Mouse (Mus musculus): ENCODE measurements around the gene Tmem38b.

The Tmem38b gene

DNA sequence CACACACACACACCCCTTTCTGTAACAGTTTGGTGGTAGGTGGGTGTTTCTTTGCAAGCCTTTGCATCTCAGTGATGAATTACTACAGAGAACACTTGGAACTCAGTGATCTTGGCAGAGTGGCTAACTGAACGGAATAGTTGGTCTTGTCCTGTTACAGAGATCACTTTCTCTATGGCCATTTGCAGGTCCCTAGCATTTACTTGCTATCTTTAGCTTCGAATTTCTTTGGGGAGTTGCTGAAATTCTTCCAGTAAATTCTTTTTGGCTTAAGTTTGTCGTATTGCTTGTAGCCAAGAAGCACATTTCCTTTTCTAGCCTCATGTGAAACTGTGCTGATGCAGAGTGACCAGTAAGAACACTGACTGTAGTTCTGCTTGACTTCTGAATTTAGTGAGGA, 3.1 kb downstream of the Tmem38b start:
- no peak for DNase-seq (ENCODE audit: low spot score in 2 of 2)

DNA sequence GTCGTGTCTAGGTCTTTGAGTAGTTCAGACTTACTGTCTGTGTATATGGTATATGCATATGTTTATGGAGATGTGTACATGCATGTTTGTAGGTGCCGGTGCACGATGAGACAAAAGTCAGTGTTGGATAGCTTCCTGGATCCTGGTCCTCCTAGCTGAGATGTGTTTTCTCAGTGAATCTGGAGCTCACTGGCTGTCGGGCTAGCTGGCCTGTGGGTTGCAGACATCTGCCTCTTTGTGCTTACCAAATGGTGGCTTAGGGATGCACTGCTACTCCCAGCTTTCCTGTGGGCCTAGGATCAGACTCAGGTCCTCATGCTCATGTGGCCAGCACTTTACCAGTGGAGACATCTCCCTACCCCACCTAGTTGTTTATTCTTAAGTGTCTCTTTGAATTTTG, 4.2 kb downstream of the Tmem38b start:
- DNase-seq (ENCODE audit: low spot score in 2 of 2), result no peak

DNA sequence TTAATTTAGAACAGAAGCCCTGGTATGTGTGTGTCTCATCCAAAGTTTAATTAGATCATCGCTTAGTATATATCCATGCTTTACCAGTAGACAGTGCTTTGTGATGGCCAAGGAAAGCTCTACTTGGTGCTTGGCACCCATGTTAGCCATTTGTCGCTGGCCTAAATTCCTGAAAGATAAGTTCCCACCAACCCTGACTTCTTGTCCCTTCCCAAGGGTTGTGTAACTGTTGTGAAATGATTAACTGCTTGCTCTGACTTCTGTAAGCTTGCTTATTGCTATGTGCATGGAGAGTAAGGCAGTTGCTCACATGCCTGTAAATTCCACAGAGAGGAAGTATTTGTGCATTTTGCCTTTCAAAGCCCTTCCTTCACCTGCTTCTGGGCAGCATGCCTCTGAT, 4.7 kb downstream of the Tmem38b start:
- no peak for DNase-seq (ENCODE audit: low spot score in 2 of 2)

DNA sequence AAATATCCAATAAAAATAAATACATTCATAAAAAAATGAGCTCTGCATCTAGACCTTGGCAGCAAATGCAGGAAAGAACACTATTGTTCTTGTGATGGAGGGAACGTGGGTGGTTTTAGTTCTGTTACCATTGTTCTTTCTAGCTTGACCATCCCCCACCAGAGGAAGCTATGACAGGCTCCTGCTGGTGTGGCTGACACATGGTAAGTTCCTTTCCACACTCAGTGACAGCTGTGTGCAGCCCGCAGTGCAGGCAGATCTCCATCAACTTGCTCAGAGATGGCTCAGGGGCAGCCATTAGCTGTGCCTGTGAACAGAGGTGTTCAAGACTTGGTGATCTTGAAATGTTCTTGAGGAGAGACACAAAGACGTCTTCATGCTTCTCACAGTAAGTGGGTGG, 6.5 kb downstream of the Tmem38b start:
- DNase-seq (ENCODE audit: low spot score in 2 of 2), result no peak

DNA sequence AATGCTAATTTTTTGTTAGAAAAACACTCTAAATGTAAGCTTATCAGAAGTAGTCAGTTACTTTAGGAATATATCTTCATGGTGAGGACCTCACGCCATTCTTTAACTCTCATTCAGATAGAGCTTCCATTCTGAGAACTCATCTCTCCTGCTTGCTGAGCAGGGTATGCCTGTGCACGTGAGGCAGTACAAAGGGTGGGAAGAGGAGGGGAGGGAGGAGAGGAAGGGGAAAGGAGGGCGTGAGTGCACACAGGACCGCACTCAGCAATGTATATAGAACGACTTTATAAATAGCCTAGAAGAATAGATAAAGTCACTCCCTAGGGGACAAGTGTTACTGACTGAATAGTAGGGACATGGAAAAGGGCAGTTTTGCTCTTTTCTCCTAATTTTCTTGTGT, 11.1 kb downstream of the Tmem38b start:
- no peak for DNase-seq (ENCODE audit: low spot score in 2 of 2)

DNA sequence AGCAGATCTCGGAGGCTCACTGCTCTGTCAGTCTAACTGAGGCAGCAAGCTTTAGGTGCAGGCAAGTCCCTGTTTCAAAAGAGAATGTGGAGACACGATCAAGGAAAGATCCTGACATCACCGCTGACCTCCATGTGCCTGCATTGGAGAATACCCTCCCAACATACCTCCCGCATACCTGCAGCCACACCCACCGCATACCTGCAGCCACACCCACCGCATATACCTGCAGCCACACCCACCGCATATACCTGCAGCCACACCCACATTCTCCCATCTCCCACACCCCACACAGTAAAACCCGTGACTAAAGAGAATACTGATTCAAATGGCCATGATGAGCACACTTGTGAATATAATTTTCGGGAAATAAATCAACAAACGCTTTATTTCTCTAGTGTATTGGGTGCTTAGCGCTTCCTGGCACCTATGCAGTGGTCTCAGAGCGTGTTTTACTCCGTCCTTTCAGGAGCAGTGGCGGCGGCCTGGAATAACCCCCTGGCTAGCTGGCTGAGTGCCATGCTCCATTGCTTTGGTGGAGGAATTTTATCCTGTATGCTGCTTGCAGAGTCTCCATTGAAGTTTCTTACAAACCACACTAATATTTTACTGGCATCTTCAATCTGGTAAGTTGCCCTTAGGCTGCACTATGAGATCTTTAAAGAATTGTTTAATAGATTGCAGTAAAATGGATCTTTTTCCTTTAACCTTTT, 14.5 kb downstream of the Tmem38b start:
- DNase-seq (ENCODE audit: low spot score in 2 of 2), result no peak

DNA sequence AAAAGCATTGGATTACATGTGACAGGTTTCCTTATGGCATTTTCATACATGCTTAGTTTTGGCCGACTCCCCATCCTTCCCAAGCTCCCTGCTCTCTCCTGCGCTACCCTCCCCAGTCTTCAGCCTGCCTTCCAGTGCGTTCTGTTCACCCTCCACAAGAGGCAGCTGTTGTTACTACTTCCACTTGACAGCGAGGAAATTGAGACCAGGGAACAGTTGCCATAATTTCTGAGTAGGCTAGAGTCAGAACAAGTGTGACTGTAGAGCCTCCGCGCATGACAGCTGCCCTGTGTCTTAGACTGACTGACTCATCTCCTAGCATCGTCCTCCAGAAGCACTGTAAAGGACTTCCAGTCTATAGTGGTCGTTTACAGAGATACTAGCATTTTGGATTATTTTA, 17.7 kb downstream of the Tmem38b start:
- DNase-seq (ENCODE audit: low spot score in 2 of 2), result no peak

DNA sequence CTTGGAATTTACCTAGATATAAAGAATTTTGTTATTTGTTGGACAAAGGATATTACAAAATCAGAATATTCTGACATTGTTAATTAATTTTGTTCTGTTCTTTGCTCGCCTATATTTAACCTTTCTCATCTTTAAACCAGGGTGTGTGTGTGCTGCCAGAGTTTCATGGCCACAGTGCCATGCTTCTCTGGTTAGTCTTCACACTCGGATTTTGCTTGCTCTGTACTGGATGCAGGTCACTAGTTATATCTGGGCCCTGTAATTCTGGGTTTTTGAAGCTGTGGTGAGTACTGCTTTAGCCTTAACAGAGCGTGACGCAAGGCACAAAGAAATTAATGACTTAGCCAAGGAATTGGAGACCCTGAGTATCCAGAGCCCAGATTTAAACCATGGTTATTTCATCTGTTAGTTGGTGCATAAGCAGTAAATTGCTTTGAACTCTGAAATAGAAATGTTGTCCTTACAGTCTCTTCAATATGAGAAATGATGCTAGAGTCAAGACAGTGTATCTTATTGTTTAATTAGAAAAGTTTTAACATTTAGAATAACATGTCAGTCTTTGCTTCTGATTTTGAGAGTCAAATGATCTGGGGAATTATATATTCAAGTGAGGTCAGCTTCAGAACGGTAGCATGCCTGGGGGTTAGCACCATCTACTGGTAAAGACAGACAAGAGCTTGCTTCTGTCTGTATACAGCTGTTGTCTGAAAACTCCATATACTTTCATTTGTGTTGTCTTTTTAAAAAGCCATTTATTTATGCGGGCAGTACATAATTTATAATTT, 19.2 kb downstream of the Tmem38b start:
- DNase-seq (ENCODE audit: low spot score in 2 of 2), result no peak

DNA sequence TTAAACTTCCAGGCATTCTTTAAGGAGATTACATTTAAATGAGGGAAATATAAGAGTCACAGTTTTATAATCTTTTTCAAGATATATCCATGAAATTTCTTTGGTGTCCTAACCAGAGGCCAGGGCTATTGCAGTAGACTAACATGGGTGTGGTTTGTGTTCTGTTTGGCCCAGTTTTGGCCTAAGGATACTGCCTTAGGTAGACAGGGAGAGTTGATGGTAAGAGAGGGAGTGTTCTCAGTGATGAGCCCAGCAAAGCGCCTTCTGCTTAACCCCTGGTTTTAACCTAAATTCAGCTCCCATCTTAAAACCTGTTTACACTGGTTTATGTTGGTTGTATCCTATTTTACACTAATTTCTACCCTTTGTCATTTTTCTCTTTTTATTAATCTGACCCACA, 19.8 kb downstream of the Tmem38b start:
- DNase-seq (ENCODE audit: low spot score in 2 of 2), result no peak

DNA sequence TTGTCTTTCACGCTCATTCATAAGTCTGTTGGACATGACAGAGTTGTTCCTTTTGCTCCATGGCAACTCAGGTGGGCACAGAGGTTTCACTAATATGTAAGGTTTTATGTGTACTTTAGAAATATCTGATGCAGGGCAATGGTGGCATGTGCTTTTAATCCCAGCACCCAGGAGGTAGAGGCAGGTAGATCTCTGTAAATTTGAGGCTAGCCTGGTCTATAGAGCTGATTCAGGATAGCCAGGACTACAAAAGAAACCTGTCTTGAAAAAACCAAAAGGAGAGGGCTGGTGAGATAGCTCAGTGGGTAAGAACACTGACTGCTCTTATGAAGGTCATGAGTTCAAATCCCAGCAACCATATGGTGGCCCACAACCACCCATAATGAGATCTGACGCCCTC, 20.5 kb downstream of the Tmem38b start:
- DNase-seq (ENCODE audit: low spot score in 2 of 2), result no peak

DNA sequence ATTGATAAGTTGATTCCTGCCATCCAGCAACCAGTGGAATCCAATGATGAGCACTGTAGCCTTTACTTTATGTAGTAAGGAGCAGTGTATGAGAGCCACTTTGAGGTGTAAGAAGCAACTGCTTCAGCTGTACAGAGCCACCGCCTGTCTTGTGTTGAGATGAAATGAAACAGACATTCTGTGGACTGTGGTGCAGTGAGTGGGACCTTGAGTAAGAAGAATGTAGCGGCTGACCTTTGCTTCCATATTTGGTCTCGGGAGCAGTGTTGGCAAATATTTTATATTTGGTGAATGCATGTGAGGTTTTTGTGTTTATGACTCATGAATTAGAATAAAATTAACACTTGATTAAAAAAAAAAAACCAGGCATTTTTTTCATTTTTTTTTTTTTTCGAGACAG, 21.7 kb downstream of the Tmem38b start:
- no peak for DNase-seq (ENCODE audit: low spot score in 2 of 2)

DNA sequence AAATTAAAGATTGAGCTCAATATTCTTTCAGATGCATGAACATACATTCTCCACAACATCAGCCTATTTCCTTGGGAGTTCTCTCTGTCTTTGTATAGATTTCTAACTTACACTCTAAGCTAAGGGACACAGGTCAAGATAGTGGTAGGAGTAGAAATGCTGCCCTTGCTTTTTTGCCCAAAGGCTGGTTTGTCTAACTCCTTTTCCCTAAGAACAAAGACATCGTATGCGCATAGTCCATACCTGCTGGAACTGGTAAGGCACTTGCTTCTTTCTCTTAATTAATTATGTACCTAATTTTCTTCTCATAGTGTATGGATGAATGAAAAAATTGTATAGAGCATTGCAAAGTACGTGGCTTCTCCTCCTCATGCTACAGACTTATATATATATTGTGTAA, 22.5 kb downstream of the Tmem38b start:
- DNase-seq (ENCODE audit: low spot score in 2 of 2), result no peak

DNA sequence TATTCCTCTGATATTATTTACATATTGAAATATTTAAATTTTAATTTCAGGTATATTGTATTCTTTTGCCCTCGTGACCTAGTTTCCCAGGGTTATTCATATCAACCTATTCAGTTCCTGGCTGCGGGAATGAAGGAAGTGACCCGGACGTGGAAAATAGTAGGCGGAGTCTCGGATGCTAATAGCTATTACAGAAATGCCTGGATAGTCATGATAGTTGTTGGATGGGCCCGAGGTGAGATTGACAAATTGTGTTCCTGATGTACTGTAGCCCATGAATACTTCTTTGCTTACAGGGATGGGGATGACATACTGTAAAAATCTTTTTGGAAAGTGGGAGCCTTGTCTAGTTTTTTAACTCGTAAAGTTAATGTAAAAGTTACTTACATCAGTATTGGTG, 23.0 kb downstream of the Tmem38b start:
- DNase-seq (ENCODE audit: low spot score in 2 of 2), result no peak

DNA sequence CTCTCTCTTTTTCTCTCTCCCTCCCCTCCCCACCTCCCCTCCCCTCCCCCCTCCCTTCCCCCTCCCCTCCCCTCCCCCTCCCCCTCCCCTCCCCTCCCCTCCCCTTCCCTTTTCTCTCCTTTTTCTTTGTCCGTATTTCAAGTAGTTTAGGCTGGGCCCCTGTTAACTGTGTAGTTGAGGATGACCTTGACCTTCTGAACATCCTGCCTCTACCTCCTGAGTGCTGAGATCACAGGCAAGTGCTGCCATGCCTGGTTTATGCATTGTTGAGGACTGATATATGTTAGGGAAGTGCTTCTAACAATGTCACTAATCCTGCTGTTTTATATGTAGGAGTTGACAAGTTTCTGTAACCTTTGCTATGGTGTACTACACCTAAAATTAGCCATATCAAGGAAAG, 24.0 kb downstream of the Tmem38b start:
- no peak for DNase-seq (ENCODE audit: low spot score in 2 of 2)

DNA sequence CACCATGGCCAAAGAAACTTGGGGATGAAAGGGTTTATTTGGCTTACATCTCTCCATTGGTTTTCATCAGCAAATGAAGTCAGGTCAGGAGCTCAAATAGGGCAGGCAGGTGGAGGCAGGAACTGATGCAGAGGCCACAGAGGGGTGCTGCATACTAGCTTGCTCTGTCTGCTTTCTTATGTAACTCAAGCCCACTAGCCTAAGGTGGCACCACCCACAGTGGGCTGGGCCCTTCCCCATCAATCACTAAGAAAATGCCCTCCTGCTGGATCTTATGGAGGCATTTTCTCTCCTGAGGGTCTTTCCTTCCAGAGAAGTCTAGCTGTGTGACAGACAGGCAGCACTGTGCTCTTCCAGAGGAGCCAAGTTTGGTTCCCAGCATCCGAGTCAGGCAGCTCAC, 27.5 kb downstream of the Tmem38b start:
- DNase-seq (ENCODE audit: low spot score in 2 of 2), result no peak

DNA sequence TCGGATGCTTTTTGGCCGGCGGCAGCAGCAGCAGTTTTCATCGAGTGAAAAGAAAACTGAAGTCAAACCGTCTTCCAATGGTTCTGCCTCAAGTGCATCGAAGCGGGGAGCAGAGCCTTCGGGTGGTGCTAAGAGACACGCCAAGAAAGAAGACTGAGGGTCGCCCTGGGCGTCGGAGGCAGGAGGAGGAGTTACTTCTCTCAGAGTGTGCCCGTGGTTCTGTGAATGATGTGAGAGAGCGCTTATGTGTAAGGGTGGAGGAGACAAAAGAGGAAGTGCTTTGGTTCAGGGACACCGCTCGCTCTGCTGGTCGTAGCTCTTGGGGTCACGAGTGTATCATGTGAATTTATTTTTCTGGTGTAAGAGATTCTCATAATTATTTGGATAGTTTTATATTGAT, 34.1 kb downstream of the Tmem38b start:
- no peak for DNase-seq (ENCODE audit: low spot score in 2 of 2)

DNA sequence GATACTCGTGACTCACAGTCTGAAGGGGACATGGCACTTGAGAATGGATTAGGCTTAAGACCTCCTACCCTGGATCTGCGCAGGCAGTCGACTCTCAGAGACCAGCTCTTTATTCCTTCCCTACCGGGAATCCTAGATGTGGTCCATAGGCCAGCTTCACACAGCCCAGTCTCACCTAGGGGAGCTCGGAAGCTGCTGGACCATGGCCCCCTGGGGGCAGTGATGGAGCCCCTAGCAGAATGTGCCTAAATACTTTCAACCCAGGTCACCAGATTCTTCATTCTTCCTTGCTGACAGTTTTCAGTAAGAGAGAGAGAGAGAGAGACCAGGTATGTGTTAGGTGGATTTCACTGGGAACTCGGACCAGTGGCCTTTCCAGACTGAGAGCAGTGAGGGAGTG, 36.3 kb downstream of the Tmem38b start:
- no peak for DNase-seq (ENCODE audit: low spot score in 2 of 2)

DNA sequence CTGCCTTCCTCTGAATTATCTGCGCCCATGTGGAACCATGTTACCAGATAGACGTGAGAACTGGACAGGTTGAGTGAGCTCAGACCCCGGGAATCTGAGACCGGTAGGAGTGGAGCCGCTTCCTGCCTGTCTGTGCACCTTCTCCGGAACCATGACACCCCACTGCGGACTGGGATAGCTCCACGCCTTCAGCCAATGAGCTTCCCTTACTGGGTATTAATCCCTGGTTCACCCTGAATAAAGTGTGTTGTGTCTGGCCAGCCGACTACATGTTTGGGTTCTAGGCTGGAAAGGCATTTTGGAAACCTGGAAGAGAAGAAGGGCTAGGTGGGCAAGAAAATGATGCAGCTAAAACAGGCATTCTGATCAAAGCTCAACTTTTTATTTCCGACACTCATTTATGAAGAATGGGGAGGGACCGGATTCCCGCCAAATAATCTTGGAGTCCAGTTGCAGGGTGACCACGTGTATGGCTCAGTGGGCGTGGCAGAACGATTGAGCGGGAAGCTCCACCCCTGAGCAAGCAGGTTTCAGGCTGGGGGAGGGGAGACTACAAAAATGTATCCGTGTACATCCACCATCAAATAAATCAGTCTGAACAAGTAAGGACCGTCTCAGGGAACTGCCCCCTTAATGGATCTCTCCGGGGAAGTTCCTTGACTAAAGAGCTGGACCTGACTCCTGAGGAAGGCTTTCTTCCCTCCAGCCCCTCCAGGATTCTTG, 38.4 kb downstream of the Tmem38b start:
- DNase-seq (ENCODE audit: low spot score in 2 of 2), result no peak

DNA sequence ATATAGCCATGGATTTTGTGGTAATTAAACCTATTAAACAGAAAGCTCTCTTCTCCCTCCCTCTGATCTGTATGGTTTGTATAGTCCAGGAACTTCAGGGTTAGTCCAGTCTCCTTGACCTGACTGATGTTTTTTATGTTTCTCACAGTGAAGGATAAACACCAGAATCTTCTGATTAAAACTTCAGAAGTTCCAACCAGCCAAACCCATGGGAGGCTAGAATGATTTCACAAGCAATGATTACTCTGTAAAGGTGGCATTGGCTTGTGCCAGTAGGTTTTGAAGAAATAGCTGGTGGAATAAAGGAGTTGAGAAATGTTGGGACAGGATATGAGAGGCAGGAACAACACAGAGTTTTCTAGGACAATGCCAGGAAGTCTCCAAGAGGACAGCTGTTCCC, 40.6 kb downstream of the Tmem38b start:
- DNase-seq (ENCODE audit: low spot score in 2 of 2), result no peak

DNA sequence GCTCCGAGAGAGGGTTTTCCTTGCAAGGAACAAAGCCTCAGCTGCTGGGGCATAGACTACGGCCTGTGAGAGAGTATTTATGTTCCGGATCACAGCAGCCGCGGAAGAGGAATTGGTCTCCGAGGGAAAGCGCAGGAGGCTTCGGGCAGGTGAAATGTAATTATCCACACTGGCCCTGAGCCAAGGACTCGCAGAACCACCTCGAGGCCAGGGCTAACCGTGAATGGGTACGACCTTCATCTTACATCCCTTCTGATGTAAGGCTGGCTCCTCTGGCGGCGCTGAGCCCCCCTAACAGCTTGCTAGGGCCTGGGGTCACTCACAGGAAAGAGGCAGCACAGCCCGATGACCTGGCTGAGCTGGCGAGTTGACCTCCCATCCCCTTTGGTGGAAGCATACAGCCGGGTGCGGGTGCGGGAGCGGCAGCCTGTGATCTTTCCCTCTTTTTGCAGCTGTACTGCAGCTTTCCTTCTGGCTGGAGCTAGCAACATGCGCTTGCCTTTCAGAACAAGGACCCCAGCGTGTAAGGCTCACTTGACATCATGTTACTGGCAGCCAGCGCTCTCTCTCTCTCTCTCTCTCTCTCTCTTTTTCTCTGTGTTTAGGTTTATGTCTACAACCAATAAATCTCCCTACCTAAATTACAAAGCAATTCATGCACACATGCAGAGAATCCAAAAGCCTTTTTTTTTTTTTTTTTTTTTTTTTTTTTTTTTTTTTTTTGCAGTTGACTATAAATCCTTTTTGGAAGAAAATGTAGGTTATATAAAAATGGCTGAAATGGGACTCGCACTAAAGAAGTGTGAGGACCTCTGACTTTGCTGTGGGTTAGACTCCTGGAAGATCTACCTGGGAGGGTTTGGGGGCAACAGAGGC, 52.9 kb downstream of the Tmem38b start:
- DNase-seq (ENCODE audit: low spot score in 2 of 2), result no peak

DNA sequence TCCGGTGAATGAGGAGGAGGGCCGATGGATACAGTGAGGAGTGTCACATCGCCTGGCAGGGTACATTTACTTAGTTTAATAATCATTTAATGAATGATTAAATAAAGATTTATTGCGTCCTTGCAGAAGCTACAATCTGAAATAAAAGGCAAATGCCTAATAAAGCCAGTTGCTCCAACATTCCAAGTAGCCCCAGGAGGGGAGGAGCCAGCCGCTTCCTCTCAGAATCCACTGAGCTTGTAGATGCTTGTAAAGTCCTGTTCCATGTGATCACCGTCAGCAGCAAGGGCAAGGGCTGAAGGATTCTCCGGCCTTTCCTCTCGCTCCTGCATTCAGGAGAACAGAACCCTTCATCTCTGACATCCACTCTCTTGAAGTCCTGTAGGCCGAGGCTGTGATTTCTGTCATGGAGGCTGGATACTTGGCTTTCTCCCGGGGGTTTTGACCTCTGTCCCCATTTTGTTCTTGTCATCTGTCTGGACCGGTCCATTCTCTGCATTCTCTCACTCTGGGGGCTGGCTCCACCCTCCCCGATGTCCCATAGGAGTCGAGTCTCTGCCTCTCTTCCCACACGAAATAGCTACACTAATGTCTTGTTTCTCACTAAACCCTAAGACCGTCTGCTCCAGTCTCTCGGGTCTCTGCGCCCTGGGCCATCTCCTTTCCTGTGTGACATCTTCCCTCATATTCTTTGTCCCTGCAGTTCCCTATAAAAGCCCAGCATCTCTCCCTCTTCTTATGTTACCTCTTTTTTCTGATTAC, 57.3 kb downstream of the Tmem38b start:
- no peak for DNase-seq (ENCODE audit: low spot score in 2 of 2)

Measured in urinary bladder, postnatal 4 days (tissue).